Mouse (Mus musculus) inflammation-experienced regulatory T-cells, adult 16 weeks (primary cell): ENCODE results near the gene Diras1. TPM values are rescaled to one million over a fixed set of nuclear protein-coding genes. Genes with fewer than 3 reads are reported as not detected.

ENCODE experiments used
- polyA plus RNA-seq: library from polyadenylated mRNA; unstranded; fragments of 100-300 nt; shearing (Covaris generic); gene quantifications from one replicate; pipeline ENCODE4 v1.2.1, GENCODE M21; 2017

Diras1 gene
- not detected for polyA plus RNA-seq

DNA sequence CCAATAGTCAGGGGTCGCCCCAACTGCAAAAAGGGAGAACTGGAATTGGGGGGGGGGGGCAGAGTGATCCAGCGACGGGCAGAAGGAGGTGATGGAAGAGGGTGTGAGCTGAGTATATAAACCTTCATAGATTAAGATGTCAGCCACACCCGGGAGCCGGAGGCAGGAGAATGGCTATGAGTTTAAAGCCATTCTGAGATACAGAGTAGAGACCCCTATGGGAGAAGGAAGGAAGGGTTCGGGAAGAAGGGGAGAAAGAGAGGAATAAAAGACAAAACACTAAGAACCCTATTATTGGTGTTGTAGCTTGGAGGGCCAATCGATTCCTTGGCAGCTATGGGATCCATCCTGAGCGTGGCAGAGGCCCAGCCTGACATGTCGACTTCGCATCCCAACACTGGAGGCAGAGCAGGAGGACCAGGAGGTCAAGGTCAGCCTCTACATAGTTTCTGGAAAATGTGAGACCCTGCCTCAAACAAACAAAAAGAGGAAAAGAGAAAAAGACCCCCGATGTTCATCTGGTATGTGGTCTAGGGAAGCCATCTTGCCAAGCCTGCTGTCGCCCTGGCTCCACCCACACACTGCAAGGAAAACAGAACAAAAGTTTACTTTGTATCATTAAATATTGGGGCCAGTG, at the start of gene Diras1:
TSS of gene Diras1 (minus strand) at position 24 of the 637 bp plus-strand sequence.

GRCm38 (mm10) chr10:81069836-81070235, 44.4 kb upstream of the Diras1 start, which contains the start of gene Thop1:
Gene Thop1, plus strand, starts transcription at chr10:81070035.

DNA sequence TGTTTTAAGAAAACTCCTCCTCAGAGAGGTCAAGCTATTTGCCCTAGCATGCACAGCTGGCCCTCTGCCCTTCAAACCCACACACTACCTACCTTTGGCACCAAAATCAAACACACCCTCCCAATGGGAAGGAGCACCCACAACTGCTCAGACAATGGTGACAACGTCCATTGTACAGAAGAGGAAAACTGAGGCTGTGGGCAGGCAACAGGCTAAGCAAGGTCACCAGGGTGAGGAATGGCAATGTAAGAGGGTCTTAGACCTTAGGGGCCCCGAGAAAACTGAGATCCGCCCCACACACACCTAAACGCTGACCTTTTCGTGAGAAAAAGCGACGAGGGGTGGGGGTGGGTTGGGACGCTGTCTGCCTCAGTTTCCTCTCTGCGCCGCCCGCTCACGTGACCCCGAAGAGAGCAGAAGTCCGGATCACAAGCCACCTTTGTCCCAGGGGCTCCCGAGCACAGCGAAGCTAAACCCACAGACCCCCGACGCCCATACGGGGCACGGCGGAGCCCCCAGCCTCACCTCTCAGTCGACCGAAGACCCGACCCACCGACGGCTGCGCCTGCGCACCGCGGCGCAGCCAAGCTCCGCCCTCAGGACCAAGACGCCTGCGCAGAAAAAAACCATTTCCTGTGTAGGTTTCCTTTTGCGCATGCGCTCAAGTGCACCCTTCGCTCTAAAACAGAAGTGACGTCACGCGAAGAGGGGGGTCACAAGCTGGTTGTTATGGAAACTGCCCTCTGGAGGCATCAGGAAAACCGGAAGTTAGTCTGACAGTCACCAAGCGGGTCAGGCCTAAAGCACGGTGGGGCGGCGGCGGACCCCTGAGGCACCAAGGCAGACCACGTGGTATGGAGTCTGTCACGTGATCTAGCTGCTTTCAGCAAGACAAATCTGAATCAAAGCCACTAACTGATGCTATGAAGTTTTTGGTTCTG, 34.4 kb upstream of the Diras1 start, which contains the start of gene Sgta:
TSS of gene Sgta (minus strand) at position 579 of the 941 bp plus-strand sequence.

GRCm38 (mm10) chr10:81036988-81037580, 11.6 kb upstream of the Diras1 start, which contains the start of gene Slc39a3:
Gene Slc39a3, minus strand, starts transcription at chr10:81037426.

GRCm38 (mm10) chr10:81014393-81015384, 10.8 kb downstream of the Diras1 start, which contains the start of gene Gng7:
Gene Gng7, minus strand, starts transcription at chr10:81014945.

Other genes starting within 250 kb of the Diras1 start
- gene Sf3a2, start 227.5 kb downstream of the Diras1 start, polyA plus RNA-seq, result 68.2 TPM
- 259 TPM for gene Plekhj1, start 227.0 kb downstream of the Diras1 start, polyA plus RNA-seq
- gene Amh, start 220.4 kb downstream of the Diras1 start, polyA plus RNA-seq, result not detected
- gene Jsrp1, start 212.2 kb downstream of the Diras1 start, polyA plus RNA-seq, result not detected
- gene Oaz1, start 199.0 kb downstream of the Diras1 start, polyA plus RNA-seq, result 2,156 TPM
- gene Lingo3, start 181.6 kb downstream of the Diras1 start, polyA plus RNA-seq, result not detected
- 200 TPM for gene Lsm7, start 170.5 kb downstream of the Diras1 start, polyA plus RNA-seq
- gene Sppl2b, start 170.4 kb downstream of the Diras1 start, polyA plus RNA-seq, result 39.7 TPM
- gene Tmprss9, start 153.8 kb downstream of the Diras1 start, polyA plus RNA-seq, result not detected
- 243 TPM for gene Timm13, start 124.7 kb downstream of the Diras1 start, polyA plus RNA-seq
- 18.9 TPM for gene Lmnb2, start 107.4 kb downstream of the Diras1 start, polyA plus RNA-seq
- gene Gadd45b, start 95.6 kb downstream of the Diras1 start, polyA plus RNA-seq, result 93.6 TPM
- gene Gng7, start 10.7 kb downstream of the Diras1 start, polyA plus RNA-seq, result 0.09 TPM
- 20.4 TPM for gene Slc39a3, start 11.8 kb upstream of the Diras1 start, polyA plus RNA-seq
- gene Sgta, start 34.5 kb upstream of the Diras1 start, polyA plus RNA-seq, result 124 TPM
- 17.8 TPM for gene Thop1, start 44.4 kb upstream of the Diras1 start, polyA plus RNA-seq
- gene Creb3l3, start 73.2 kb upstream of the Diras1 start, polyA plus RNA-seq, result not detected
- 51.7 TPM for gene Map2k2, start 80.3 kb upstream of the Diras1 start, polyA plus RNA-seq
- 43.0 TPM for gene Zbtb7a, start 109.6 kb upstream of the Diras1 start, polyA plus RNA-seq
- 51.7 TPM for gene Pias4, start 142.3 kb upstream of the Diras1 start, polyA plus RNA-seq
- 783 TPM for gene Eef2, start 151.0 kb upstream of the Diras1 start, polyA plus RNA-seq
- 6.7 TPM for gene Dapk3, start 157.3 kb upstream of the Diras1 start, polyA plus RNA-seq
- not detected for gene 4930442H23Rik, start 158.2 kb upstream of the Diras1 start, polyA plus RNA-seq
- 0.22 TPM for gene Nmrk2, start 176.4 kb upstream of the Diras1 start, polyA plus RNA-seq
- 10.3 TPM for gene Atcay, start 205.2 kb upstream of the Diras1 start, polyA plus RNA-seq
- gene Zfr2, start 207.5 kb upstream of the Diras1 start, polyA plus RNA-seq, result 5.8 TPM
- 166 TPM for gene Matk, start 227.3 kb upstream of the Diras1 start, polyA plus RNA-seq
- 109 TPM for gene Mrpl54, start 241.3 kb upstream of the Diras1 start, polyA plus RNA-seq
- gene Apba3, start 241.3 kb upstream of the Diras1 start, polyA plus RNA-seq, result 68.0 TPM